Mouse (Mus musculus) ovary, postnatal 10 days (tissue): ENCODE data around the gene Mmp14.

ENCODE experiments used
- DNase-seq: peaks from one replicate; pipeline ENCODE4 v3.0.0; 2022; ENCODE audit warnings: low spot score

Gene Mmp14

GRCm38 (mm10) chr14:54435194-54435918 is 3.9 kb downstream of the Mmp14 start:
- DNase-seq, result no peak

GRCm38 (mm10) chr14:54439155-54439554 is 7.7 kb downstream of the Mmp14 start:
- DNase-seq, result no peak

GRCm38 (mm10) chr14:54439610-54440009 is 8.2 kb downstream of the Mmp14 start:
- no peak for DNase-seq

- DNase-seq, result no peak
These were observed 9.1 kb downstream of the Mmp14 start for GRCm38 (mm10) chr14:54440538-54440937.

GRCm38 (mm10) chr14:54441365-54441764 is 10.0 kb downstream of the Mmp14 start:
- DNase-seq, result no peak

GRCm38 (mm10) chr14:54442548-54442947 is 11.1 kb downstream of the Mmp14 start:
- DNase-seq, result no peak

- DNase-seq, result no peak
These were observed 11.8 kb downstream of the Mmp14 start for GRCm38 (mm10) chr14:54443196-54443595.

- DNase-seq, result no peak
These were observed 12.6 kb downstream of the Mmp14 start for GRCm38 (mm10) chr14:54443712-54444618.

GRCm38 (mm10) chr14:54445476-54445875 is 14.1 kb downstream of the Mmp14 start:
- DNase-seq, result no peak

GRCm38 (mm10) chr14:54453566-54453965 is 22.2 kb downstream of the Mmp14 start:
- DNase-seq, result no peak

GRCm38 (mm10) chr14:54454669-54455528 is 23.5 kb downstream of the Mmp14 start:
- no peak for DNase-seq

GRCm38 (mm10) chr14:54457907-54458569 is 26.6 kb downstream of the Mmp14 start:
- no peak for DNase-seq

- DNase-seq, result no peak
These were observed 30.7 kb downstream of the Mmp14 start for GRCm38 (mm10) chr14:54462146-54462545.

GRCm38 (mm10) chr14:54463108-54463958 is 31.9 kb downstream of the Mmp14 start:
- no peak for DNase-seq

- peak; percentile 73 for DNase-seq
These were observed 32.5 kb downstream of the Mmp14 start, which contains the start of gene Lrp10 for GRCm38 (mm10) chr14:54463959-54464292. Gene Lrp10 (plus strand): TSS chr14:54464137.

- DNase-seq, result peak; percentile 29
These were observed 33.0 kb downstream of the Mmp14 start for GRCm38 (mm10) chr14:54464293-54465005.

- DNase-seq, result no peak
These were observed 40.1 kb downstream of the Mmp14 start for GRCm38 (mm10) chr14:54471467-54471866.

GRCm38 (mm10) chr14:54472671-54473070 is 41.3 kb downstream of the Mmp14 start:
- DNase-seq, result no peak

GRCm38 (mm10) chr14:54474744-54475143 is 43.3 kb downstream of the Mmp14 start:
- DNase-seq, result no peak
